Mouse (Mus musculus): ENCODE data around the gene Als2cr12.
"Not testable (repeated sequence)": the region's sequence is repeated elsewhere in the genome, so short reads cannot be mapped to it uniquely, and the experiment has no call there.

Gene Als2cr12

GRCm38 (mm10) chr1:58689426-58689825 is 6.4 kb downstream of the Als2cr12 start:
- no peak for DNase-seq

- DNase-seq, result not testable (repeated sequence)
Observed at GRCm38 (mm10) chr1:58678412-58678811, 17.4 kb downstream of the Als2cr12 start.

- DNase-seq, result peak; percentile 40
Observed at GRCm38 (mm10) chr1:58677575-58677974, 18.2 kb downstream of the Als2cr12 start.

GRCm38 (mm10) chr1:58675011-58675410 is 20.8 kb downstream of the Als2cr12 start:
- no peak for DNase-seq

- DNase-seq, result no peak
Observed at GRCm38 (mm10) chr1:58672116-58672515, 23.7 kb downstream of the Als2cr12 start.

GRCm38 (mm10) chr1:58669635-58670034 is 26.2 kb downstream of the Als2cr12 start:
- DNase-seq, result not testable (repeated sequence)

GRCm38 (mm10) chr1:58668191-58668590 is 27.6 kb downstream of the Als2cr12 start:
- DNase-seq, result no peak

GRCm38 (mm10) chr1:58663365-58663764 is 32.4 kb downstream of the Als2cr12 start:
- not testable (repeated sequence) for DNase-seq

- DNase-seq, result not testable (repeated sequence)
Observed at GRCm38 (mm10) chr1:58662671-58663070, 33.1 kb downstream of the Als2cr12 start.

GRCm38 (mm10) chr1:58652480-58653403 is 43.0 kb downstream of the Als2cr12 start:
- DNase-seq, result peak; percentile 84

GRCm38 (mm10) chr1:58651571-58652456 is 44.0 kb downstream of the Als2cr12 start:
- not testable (repeated sequence) for DNase-seq

- DNase-seq, result not testable (repeated sequence)
Observed at GRCm38 (mm10) chr1:58628847-58629246, 66.9 kb downstream of the Als2cr12 start.

- DNase-seq, result no peak
Observed at GRCm38 (mm10) chr1:58621996-58622748, 73.6 kb downstream of the Als2cr12 start.

GRCm38 (mm10) chr1:58621251-58621650 is 74.5 kb downstream of the Als2cr12 start:
- no peak for DNase-seq

GRCm38 (mm10) chr1:58618766-58619165 is 77.0 kb downstream of the Als2cr12 start:
- DNase-seq, result no peak

GRCm38 (mm10) chr1:58617978-58618668 is 77.7 kb downstream of the Als2cr12 start:
- DNase-seq, result no peak

GRCm38 (mm10) chr1:58617076-58617475 is 78.7 kb downstream of the Als2cr12 start:
- no peak for DNase-seq

- DNase-seq, result no peak
Observed at GRCm38 (mm10) chr1:58616176-58616575, 79.6 kb downstream of the Als2cr12 start.

- no peak for DNase-seq
Observed at GRCm38 (mm10) chr1:58615146-58615545, 80.6 kb downstream of the Als2cr12 start.

GRCm38 (mm10) chr1:58614424-58614823 is 81.4 kb downstream of the Als2cr12 start:
- peak; percentile 65 for DNase-seq

- no peak for DNase-seq
Observed at GRCm38 (mm10) chr1:58613786-58614185, 82.0 kb downstream of the Als2cr12 start.

GRCm38 (mm10) chr1:58610611-58611010 is 85.2 kb downstream of the Als2cr12 start:
- no peak for DNase-seq

Measured in kidney, adult 18-20 months (tissue).